Mouse (Mus musculus) urinary bladder, adult 18-20 months (tissue): Measurements from ENCODE around the gene Gm14401.
"Not testable (repeated sequence)": the region's sequence is repeated elsewhere in the genome, so short reads cannot be mapped to it uniquely, and the experiment has no call there.

Experiments used
- DNase-seq, 2 experiments: peaks; one replicate each; pipeline ENCODE4 v3.0.0; 2022; ENCODE audit warnings: low spot score in 2 of 2, mixed read lengths in 2 of 2

Gene Gm14401

GRCm38 (mm10) chr2:177073432-177074423 is at the start of gene Gm14401:
Gm14401 (plus strand) TSS chr2:177074320.
- DNase-seq: not testable (repeated sequence)

- DNase-seq: not testable (repeated sequence)
Measured at GRCm38 (mm10) chr2:177072807-177073206, 1.3 kb upstream of the Gm14401 start.

- not testable (repeated sequence) for DNase-seq
Measured at GRCm38 (mm10) chr2:177075015-177075414, 895 bp downstream of the Gm14401 start.

- not testable (repeated sequence) for DNase-seq
Measured at GRCm38 (mm10) chr2:177079866-177080265, 5.7 kb downstream of the Gm14401 start.

GRCm38 (mm10) chr2:177109086-177109485 is 35.0 kb downstream of the Gm14401 start:
- DNase-seq: not testable (repeated sequence)

GRCm38 (mm10) chr2:177129097-177129496 is 55.0 kb downstream of the Gm14401 start:
- not testable (repeated sequence) for DNase-seq
